Mouse (Mus musculus): ENCODE results near the gene Map3k14. TPM values are rescaled to one million over a fixed set of nuclear protein-coding genes. Genes with fewer than 3 reads are reported as not detected.

Map3k14 gene
- total RNA-seq, 1 experiment from 2014 or later: 7.0 TPM

DNA sequence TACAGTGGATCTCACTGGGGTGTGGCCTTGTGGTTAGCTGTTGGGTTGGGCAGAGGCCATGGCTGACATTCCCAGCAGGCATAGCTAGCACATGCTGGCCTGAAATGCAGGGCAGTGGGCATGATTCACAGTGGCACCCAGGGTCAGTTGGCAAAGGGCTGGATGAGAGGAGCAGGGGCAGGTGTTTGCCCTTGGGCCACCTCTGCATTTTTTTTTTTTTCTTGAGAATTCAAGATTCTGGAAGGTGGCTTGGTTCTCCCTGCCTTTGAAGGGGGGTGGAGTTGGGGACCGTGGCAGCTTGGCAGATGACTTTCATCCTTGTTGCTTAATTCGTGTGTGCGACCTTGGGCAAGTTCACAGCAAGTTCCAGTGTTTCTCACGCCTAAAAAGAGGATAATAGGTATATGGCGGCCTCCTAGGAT, 92.8 kb downstream of the Map3k14 start:
- DNase-seq: peak; percentile 46

DNA sequence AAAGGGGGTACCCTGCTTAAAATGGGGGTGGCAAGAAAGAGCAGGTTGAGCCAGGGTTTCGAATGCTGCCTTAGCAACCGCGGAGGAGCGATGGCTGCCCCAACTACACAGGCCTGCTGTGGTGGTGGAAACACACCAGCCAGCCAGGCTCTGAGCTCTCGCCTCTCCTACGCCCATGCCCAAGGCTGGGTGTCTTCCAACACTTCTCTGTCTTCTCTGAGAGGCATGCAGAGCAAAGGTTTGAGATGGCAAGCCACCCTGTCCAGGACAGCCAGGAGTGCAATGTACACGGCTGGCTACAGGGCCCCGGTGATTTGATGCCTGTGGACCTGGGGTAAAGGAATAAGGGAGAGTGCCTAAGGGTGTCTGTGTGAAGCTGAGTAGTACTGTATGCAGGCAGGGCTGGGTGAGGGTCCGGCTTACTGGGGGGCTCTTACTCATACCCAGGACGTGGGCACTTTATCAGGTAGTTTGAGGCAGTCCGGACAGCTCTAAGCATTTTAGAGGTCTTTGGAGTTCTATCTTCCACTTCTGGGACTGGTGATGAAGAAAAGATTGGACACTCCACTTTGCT, 93.4 kb downstream of the Map3k14 start:
- DNase-seq: no peak

DNA sequence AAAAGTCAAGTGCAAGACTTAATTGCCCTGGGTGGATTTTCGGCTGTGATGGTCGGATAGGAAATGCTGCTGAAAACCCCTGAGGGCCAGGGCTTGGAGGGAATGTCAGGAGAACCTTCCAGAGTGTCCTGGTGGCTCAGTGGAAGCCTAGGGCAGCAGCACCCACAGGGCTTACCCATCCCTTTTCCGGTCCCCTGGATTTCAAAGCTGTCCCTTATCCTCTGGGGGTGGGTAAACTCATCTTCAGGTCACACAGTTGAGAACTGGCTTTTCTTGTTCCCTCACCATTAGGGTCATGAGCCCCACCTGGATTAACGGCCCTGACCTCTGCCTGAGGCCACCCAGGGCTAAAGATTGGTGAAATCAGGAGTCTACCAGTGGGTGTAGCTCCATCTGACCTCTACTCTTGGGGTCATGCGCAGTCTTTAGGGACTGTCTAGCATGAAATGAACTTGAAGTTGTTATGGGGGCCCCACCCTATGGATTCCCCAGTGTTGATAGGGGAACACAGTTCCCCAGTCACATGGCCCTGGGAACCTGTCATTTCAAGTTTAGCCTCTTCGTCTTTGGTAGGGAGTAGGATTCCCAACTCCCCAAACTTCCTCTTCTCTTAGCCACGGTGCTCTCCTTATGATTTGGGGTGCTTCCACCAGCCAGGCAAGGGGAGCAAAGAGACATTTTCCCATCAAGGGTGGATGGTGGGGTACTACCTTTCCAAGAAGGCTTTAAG, 94.1 kb downstream of the Map3k14 start:
- DNase-seq: no peak

DNA sequence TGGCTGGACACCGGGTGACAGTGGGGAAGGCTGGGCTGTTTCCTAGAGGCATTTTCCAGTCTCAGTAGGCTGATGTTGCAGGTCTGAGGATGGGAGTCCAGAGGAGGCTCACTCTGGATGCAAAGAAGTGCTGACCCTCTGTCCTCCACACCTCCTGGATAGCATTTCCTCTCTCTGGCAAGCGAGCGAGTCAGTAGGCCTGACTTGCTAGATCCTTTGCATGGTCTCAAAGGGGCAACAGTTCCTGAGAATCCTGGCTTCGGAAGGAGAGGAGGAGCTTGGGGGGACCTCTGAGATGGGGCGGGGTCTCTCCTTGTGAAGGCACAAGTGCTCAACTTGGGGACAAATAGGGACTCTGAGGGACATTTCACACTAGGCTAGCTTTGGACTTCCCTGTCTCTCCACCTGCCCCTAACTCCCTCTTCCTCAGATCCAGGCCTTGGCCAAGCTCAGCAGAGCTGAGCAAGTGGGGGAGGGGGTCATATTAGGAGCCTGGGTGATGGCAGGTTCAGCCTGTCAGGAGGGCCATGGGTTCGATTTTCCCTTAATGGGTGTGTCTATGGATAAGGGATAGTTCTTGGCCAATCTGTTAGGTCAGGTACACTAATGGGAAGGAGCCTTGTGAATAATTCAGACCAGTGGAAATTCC, 94.8 kb downstream of the Map3k14 start:
- no peak for DNase-seq

DNA sequence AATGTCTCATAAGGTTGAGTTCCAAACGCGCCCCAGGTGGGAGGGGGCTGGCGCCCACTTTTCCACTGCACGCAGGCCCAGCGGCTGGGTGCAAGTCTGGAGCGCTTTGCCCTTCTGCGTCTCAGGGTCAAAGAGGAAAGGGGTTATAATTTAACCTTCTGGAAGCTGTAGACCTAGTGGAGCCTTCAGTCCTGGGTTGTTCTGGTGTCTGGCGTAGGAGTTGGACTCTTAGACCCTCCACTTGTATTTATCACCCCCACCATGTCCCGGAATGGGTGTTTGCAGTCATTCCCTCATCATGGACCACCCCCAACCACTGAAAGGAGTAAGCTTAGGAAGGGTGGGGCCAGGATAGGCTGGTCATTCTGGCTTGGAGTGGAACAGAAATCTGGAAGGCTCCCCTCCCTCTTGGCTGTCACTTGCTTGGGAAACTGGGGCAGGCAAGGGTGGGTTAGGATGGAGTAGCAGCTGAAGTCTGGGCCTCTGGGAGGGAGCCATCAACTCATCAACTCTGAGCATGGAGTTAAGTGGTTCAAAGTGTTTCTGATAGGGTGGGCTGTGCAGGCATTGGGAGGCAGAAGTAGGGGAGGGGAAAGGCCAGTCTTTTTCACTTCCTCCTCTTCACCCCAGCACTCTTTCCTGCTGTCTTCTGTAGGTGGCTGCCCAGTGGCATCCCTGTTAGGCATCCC, 95.4 kb downstream of the Map3k14 start:
- DNase-seq: no peak

DNA sequence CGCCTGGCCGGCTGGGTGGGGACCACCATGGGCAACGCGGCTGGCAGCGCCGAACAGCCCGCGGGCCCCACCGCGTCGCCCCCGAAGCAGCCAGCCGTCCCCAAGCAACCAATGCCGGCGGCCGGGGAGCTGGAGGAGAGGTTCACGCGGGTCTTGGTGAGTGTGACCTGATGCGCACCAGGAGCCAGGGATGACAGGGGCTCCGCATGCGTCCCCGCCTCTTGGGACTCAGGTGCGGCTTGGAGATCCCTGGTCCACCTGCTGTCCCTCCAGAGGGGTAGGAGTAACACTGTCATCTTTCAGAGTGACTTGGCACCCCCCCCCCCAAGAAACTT, 96.0 kb downstream of the Map3k14 start:
- peak; percentile 31 for DNase-seq

DNA sequence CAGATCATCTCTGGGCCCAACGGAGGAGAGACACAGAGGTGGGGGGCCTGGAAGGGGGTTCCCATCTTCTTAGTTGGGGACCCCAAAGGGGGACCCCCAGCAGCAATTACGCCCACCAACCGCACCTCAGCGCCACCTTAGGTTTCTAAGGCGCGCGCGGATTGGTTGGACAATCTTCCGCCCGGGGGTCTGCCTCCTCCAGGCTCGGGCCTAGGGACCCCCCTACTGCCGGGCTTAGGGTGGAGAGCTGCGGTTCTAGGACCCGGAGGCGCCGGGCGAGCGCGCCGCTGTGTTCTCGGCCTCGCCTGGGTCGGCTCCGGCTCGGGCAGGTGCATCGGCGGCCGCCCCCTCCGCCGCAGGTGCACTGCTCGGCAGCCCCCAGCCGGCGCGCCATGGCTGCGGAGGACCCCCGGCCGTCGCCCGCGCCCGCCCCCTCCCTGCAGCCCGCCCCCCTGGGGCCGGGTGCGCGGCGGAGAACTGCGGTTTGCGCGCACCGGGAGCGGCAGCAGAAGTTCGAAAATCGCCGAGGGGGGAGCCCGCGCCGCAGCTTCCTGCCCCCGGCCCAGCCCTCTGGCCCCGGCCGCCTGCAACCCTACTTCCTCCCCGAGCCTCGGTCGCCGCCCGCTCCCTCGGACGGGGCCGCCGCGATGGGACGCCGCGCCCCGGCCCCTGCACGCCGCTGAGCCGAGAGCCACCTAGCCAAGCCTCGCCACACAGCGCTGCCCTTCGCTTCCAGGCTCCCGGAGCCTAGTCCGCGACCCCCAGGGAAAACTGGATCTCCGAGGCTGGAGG, 96.6 kb downstream of the Map3k14 start, which contains the start of gene Fmnl1:
TSS of gene Fmnl1 (plus strand) at position 614 of the 792 bp plus-strand sequence.
- DNase-seq: peak; percentile 54

DNA sequence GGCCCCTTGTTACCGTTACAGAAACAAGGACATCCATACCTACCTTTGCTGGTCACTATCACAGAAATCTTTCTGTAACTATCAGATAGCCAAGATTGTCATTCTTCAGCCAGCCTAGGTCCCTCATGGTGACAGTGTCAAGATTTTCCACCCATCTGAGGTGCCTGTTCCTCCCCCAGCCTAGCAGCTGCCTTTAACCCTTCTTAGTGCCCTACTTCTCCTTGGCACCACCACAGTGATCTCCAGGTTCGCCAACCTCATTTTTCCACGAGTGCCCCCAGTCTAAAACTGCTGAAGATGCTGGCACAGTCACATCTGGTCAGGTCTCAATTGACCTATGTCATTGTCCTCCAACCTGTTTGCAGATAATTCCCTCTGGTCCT, 97.2 kb downstream of the Map3k14 start:
- DNase-seq: no peak

Other genes with a start within 250 kb of the Map3k14 start
- gene Nmt1, start 239.3 kb downstream of the Map3k14 start, total RNA-seq (2021): 103 and 104 TPM in 2 replicates
- gene Dcakd, start 239.1 kb downstream of the Map3k14 start, total RNA-seq (2021): 73.0 and 82.7 TPM in 2 replicates
- gene Plcd3, start 165.8 kb downstream of the Map3k14 start, total RNA-seq (2021): 9.1 and 13.7 TPM in 2 replicates
- 92.1 and 129 TPM in 2 replicates for gene Acbd4, start 165.8 kb downstream of the Map3k14 start, total RNA-seq (2021)
- 72.0 and 75.6 TPM in 2 replicates for gene Hexim1, start 151.2 kb downstream of the Map3k14 start, total RNA-seq (2021)
- 3.9 and 6.2 TPM in 2 replicates for gene Hexim2, start 135.0 kb downstream of the Map3k14 start, total RNA-seq (2021)
- 15.6 and 19.9 TPM in 2 replicates for gene Fmnl1, start 96.4 kb downstream of the Map3k14 start, total RNA-seq (2021)
- gene 1700023F06Rik, start 58.9 kb downstream of the Map3k14 start, total RNA-seq (2021): not detected in 2 replicates
- not detected in 2 replicates for gene Spata32, start 49.0 kb downstream of the Map3k14 start, total RNA-seq (2021)
- gene Arhgap27, start 96.2 kb upstream of the Map3k14 start, total RNA-seq (2021): 12.8 and 15.2 TPM in 2 replicates
- gene Plekhm1, start 145.2 kb upstream of the Map3k14 start, total RNA-seq (2021): 22.9 and 25.0 TPM in 2 replicates
- not detected in 2 replicates for gene Lrrc37a, start 237.1 kb upstream of the Map3k14 start, total RNA-seq (2021)